Mouse (Mus musculus) hindbrain, embryonic 10.5 days (tissue): ENCODE data around the gene Pbx4. TPM values are rescaled to one million over a fixed set of nuclear protein-coding genes. Genes with fewer than 3 reads are reported as not detected.

Source experiments
- DNase-seq: peaks from one replicate; pipeline ENCODE4 v3.0.0-alpha.2; 2017; ENCODE audit warnings: low spot score
- H3K27ac ChIP-seq: fragments of 300-500 bp; sonication (generic); 2 replicates; pipeline ENCODE4 v1.5.1; 2016; ENCODE audit warnings: mild to moderate bottlenecking, moderate library complexity
- H3K27me3 ChIP-seq: fragments of 300-500 bp; sonication (generic); 2 replicates; pipeline ENCODE4 v1.6.1; 2016; ENCODE audit warnings: mild to moderate bottlenecking; ENCODE audit not compliant: poor library complexity, insufficient read depth, severe bottlenecking
- H3K36me3 ChIP-seq: fragments of 300-500 bp; sonication (generic); 2 replicates; pipeline ENCODE4 v1.6.1; 2016; ENCODE audit warnings: mild to moderate bottlenecking, moderate library complexity
- H3K4me1 ChIP-seq: fragments of 300-500 bp; sonication (generic); replicated peaks from 2 replicates; pipeline ENCODE4 v1.6.1; 2016; ENCODE audit warnings: mild to moderate bottlenecking
- H3K4me3 ChIP-seq: fragments of 300-500 bp; sonication (generic); 2 replicates; pipeline ENCODE4 v1.5.1; 2016; ENCODE audit warnings: mild to moderate bottlenecking, moderate library complexity
- H3K9me3 ChIP-seq: fragments of 300-500 bp; sonication (generic); 2 replicates; pipeline ENCODE4 v1.6.1; 2016; ENCODE audit warnings: mild to moderate bottlenecking, moderate library complexity
- WGBS: fragments of 180-500 bp; shearing (Covaris S2); methylation state at CpG from one replicate; pipeline ENCODE4 v1.1.7; 2016; 5-methylcytosine and 5-hydroxymethylcytosine counted together
- polyA plus RNA-seq: library from polyadenylated mRNA; unstranded; fragments of >200 nt; fragmentation: Nextera tagmentation; extraction: Ambion mirVana; gene quantifications from 2 replicates; pipeline ENCODE4 v1.2.1, GENCODE M21; 2016

The Pbx4 gene
- 39.8 and 49.9 TPM in 2 replicates for polyA plus RNA-seq

DNA sequence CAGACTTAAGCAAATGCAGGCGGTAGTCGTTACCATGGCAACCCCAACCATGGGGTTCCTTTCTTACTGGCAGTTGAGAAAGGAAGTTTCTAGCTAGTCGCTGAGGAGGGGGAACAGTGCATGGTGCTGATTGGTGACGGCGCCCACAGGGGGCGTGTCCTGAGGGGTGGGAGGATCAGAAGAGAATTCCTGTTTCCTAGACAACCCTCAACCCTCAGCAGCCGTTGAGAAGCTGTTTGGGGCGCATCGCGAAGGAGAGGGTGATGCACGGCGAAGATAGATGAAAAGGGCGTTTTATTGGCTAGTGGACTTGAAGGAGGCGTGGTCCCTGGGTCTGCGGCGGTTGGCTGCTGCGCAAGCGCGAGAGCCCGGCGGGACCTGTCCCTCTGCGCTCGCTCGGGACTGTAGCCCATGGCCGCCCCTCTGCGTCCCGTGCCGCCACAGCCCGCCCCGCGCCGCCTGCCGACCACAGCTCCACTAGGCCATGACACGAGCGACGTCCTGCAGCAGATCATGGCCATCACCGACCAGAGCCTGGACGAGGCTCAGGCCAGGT is at the start of gene Pbx4:
Gene Pbx4 (plus strand): TSS at position 194 of the 556 bp plus-strand sequence.
- WGBS: under 1% methylated on average over 38 of the region's 38 CpGs
- H3K4me1 ChIP-seq: peaks cover 23% of the 10 kb centered on the region
- DNase-seq: peak; percentile 97
- H3K27me3 ChIP-seq: no peaks in the 10 kb centered on the region
- peak within 1 kb of the TSS; percentile 89 for H3K27ac ChIP-seq
- peaks cover 43% of the 10 kb centered on the region for H3K36me3 ChIP-seq
- H3K4me3 ChIP-seq: peak within 1 kb of the TSS; percentile 75
- no peaks in the 10 kb centered on the region for H3K9me3 ChIP-seq

DNA sequence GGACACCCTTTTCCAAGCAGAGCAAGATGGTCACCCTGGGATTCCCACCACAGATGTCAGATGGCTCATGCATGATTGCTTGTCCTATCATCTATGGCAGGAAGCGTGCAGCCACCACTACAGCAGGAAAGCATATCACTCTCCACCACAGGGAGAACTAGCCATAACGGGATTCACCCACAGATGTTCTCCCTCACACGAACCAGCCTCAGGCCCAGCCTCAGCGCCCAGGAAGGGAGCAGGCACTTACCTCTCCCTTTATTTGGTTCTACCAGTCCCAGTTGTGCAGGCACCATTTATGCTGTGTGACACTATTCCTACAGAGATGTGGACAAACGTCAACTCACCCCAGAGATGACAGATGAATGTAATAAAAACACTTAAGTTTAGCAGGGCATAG is 43.2 kb upstream of the Pbx4 start:
- no peaks in the 10 kb centered on the region for H3K27me3 ChIP-seq
- H3K9me3 ChIP-seq: no peaks in the 10 kb centered on the region
- peaks cover 28% of the 10 kb centered on the region for H3K4me1 ChIP-seq
- H3K27ac ChIP-seq: no peak overlapping the region
- WGBS: 92% methylated on average over 5 of the region's 5 CpGs
- H3K36me3 ChIP-seq: peaks cover 16% of the 10 kb centered on the region
- no peak for DNase-seq
- H3K4me3 ChIP-seq: no peak overlapping the region

DNA sequence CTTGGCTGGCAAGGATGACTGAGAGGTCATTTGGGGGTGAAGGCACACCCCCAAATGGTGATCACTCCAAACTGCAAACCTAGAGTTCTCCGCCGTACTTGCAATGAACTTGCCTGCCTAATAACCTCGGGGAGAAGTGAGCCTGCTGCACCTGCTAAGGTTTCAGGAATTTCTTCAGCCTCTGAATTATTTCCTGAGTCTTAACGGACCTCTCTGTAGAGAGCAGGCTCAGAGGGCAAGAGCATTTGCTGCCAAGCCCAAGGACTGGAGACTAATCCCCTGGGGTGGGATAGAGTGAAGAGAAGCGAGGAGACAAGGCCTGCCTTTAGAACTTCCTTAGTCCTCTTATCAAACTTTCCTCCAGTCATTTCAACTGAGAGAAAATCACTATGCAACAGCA is 42.6 kb upstream of the Pbx4 start:
- no peaks in the 10 kb centered on the region for H3K9me3 ChIP-seq
- DNase-seq: no peak
- H3K4me1 ChIP-seq: peaks cover 28% of the 10 kb centered on the region
- H3K27me3 ChIP-seq: no peaks in the 10 kb centered on the region
- peaks cover 22% of the 10 kb centered on the region for H3K36me3 ChIP-seq
- peak overlapping the region; percentile 100 for H3K4me3 ChIP-seq
- no peak overlapping the region for H3K27ac ChIP-seq
- 76% methylated on average over 5 of the region's 5 CpGs for WGBS

DNA sequence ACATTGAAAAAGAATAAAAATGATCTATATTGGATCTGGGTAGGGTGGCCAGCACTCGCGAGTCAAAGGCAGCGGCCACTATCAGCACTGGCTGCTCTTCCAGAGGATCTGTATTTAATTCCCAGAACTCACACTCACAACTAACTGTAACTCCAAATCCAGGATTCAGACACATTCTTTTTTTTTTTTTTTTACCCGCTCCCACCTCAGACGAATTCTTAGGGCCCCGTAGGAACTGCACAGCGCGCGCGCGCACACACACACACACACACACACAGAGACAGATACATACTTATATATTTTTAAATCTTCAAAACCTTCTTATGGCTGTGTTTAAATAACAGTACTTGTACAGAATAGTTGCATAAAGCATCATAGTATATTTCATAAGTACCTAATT is 41.9 kb upstream of the Pbx4 start:
- Histone ChIP-seq H3K27me3 (no peaks in the 10 kb centered on the region), H3K9me3 (no peaks in the 10 kb centered on the region), H3K27ac (peak overlapping the region; percentile 97), H3K36me3 (peaks cover 29% of the 10 kb centered on the region), H3K4me1 (peaks cover 28% of the 10 kb centered on the region), H3K4me3 (peak overlapping the region; percentile 100)
- DNase-seq: no peak
- WGBS: 33% methylated on average over 11 of the region's 11 CpGs

DNA sequence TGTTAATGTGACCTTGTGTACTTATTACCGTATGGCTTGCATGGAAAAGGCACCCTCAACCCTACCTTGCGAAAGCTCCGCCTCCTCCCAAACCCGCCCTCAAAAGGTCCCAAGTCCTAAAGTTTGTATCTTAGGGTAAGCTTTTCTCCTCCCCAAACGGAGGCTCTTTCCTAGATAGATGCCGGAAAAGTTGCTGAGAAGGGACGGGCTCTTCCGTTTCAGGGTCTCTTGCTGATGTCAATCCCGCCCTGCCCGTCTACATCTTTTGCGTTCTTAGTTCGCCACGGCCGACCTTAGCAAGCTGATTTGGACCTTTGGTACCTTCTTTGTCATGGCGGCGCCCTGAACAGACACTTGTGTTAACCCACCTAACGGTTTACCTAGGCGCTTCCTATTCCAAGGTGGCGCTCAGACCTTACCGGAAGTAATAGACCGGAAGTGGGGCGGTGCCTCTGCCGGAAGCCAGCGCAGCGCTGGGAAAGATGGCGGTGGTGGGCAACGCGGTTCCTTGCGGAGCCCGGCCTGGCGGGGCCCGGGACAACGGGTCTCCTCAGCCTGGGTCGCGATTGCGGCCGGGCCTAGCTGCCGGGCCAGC is 41.4 kb upstream of the Pbx4 start, which contains the start of the genes Atp13a1 and Zfp866:
Gene Atp13a1 (plus strand): TSS at position 391 of the 595 bp plus-strand sequence.
Gene Zfp866 (minus strand): TSS at position 406 of the 595 bp plus-strand sequence.
- Histone ChIP-seq H3K27me3 (no peaks in the 10 kb centered on the region), H3K27ac (peak within 1 kb of the TSS; percentile 97), H3K4me1 (peaks cover 28% of the 10 kb centered on the region), H3K36me3 (peaks cover 34% of the 10 kb centered on the region), H3K4me3 (peak within 1 kb of the TSS; percentile 100), H3K9me3 (no peaks in the 10 kb centered on the region)
- peak; percentile 92 for DNase-seq
- WGBS: under 1% methylated on average over 38 of the region's 38 CpGs

DNA sequence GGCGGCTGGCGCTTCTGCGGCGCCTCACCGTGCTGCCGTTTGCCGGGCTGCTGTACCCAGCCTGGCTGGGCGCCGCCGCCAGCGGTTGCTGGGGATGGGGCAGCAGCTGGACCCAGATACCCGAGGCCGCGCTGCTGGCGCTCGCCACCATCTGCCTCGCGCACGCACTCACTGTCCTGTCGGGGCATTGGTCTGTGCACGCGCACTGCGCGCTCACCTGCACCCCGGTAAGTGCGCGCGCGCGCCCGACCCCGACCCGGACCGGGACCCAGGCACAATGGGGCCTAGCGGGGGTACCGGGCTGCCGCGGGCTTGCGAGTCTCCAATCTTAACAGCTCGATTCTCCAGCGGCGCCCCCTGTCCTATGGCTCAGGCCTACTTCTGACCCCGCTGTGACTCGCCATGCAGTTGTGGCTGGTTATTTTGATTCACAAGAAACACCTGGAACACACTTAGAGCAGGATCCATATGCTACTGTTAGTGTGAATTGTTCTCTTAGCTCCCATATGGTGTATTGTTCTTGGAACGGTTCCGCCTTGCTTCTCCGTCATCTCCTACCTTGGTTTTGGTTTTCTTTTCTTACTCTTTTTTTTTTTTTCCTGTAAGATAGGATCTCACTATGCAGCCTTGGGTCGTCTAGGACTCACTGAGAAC is 40.7 kb upstream of the Pbx4 start:
- DNase-seq: no peak
- Histone ChIP-seq H3K4me1 (peaks cover 28% of the 10 kb centered on the region), H3K4me3 (peak overlapping the region; percentile 100), H3K27me3 (no peaks in the 10 kb centered on the region), H3K36me3 (peaks cover 41% of the 10 kb centered on the region), H3K27ac (peak overlapping the region; percentile 97), H3K9me3 (no peaks in the 10 kb centered on the region)
- WGBS: under 1% methylated on average over 48 of the region's 48 CpGs

DNA sequence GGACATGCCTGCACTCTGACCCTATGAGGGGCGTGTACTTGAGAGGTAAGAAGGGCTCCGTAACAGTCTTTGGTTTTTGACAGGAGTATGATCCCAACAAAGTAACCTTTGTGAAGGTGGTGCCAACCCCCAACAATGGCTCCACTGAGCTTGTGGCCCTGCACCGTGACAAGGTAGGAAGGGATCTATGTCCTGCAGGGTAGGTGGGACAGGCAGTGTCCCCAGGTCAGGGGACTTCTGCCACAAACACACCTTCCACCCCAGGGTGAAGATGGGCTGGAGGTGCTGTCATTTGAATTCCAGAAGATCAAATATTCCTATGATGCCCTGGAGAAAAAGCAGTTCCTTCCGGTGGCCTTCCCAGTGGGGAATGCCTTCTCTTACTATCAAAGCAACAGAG is 38.6 kb upstream of the Pbx4 start:
- Histone ChIP-seq H3K36me3 (peaks cover 62% of the 10 kb centered on the region), H3K27ac (no peak overlapping the region), H3K27me3 (no peaks in the 10 kb centered on the region), H3K4me1 (peaks cover 28% of the 10 kb centered on the region), H3K9me3 (no peaks in the 10 kb centered on the region), H3K4me3 (no peak overlapping the region)
- DNase-seq: no peak
- WGBS: 90% methylated on average over 4 of the region's 4 CpGs

DNA sequence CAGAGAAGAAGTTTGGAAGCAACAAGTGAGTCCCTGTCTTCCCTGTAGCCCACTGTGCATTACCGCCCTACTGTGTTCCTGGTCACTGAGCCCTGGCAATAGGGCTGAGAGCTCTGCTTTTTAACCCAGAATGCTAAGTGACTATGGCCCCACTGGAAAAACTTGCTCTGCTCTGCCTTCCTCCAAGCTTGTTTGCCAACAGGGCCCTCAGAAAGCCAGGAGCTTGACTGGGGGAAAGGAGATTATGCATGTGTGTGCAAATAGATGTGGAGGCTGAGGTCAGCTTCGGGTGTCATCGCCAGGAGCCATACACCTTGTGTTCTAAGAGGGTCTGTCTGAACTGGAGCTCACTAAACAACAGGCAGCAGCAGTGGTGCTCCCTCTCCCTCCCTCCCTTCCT is 38.2 kb upstream of the Pbx4 start:
- Histone ChIP-seq H3K36me3 (peaks cover 66% of the 10 kb centered on the region), H3K4me3 (no peak overlapping the region), H3K27me3 (no peaks in the 10 kb centered on the region), H3K9me3 (no peaks in the 10 kb centered on the region), H3K4me1 (peaks cover 28% of the 10 kb centered on the region), H3K27ac (no peak overlapping the region)
- WGBS: 96% methylated on average over 3 of the region's 3 CpGs
- DNase-seq: no peak

DNA sequence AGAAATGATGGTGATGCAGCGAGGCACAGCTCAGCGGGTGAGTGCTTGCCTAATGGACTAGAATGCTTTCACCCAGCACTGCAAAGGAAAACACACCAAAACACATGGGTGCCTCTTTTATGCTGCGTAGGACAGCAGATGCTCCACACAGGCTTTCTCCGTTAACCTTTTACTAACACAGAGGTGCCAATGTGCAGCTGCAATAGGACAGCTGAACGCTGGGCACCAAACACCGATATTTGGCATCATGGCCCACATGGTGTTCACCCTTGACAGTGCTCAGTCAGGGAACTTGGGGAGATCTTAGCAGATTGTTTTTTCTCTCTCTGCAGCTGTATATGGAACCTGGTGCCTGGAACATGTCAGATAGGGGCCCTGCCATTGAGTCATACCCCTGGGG is 37.4 kb upstream of the Pbx4 start:
- H3K4me3 ChIP-seq: no peak overlapping the region
- 96% methylated on average over 6 of the region's 6 CpGs for WGBS
- no peak for DNase-seq
- peaks cover 74% of the 10 kb centered on the region for H3K36me3 ChIP-seq
- H3K4me1 ChIP-seq: peaks cover 26% of the 10 kb centered on the region
- no peaks in the 10 kb centered on the region for H3K9me3 ChIP-seq
- no peak overlapping the region for H3K27ac ChIP-seq
- H3K27me3 ChIP-seq: no peaks in the 10 kb centered on the region

DNA sequence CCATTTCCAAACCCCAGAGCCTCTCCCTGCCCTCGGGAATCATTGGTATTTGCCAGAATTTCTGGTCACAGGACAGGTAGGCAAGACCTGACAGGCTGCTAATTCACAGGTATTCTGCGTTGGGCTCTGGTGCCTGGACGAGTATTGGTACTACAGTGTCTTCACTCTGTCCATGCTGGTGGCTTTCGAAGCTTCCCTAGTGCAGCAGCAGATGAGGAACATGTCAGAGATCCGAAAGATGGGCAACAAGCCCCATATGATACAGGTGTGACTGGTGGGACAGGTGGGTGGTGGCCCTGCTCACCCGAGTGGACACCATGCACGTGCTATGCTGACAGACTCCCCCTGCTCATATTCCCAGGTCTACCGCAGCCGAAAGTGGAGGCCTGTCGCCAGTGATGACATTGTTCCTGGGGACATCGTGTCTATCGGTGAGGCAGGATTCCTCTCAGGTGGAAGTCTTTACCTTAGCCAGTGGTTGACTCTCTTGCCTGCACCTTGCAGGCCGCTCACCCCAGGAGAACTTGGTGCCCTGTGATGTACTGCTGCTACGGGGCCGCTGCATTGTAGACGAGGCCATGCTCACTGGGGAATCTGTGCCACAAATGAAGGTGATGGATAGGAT is 35.5 kb upstream of the Pbx4 start:
- WGBS: 94% methylated on average over 16 of the region's 16 CpGs
- Histone ChIP-seq H3K4me3 (no peak overlapping the region), H3K27me3 (no peaks in the 10 kb centered on the region), H3K4me1 (peaks cover 16% of the 10 kb centered on the region), H3K9me3 (no peaks in the 10 kb centered on the region), H3K36me3 (peaks cover 93% of the 10 kb centered on the region), H3K27ac (no peak overlapping the region)
- no peak for DNase-seq

DNA sequence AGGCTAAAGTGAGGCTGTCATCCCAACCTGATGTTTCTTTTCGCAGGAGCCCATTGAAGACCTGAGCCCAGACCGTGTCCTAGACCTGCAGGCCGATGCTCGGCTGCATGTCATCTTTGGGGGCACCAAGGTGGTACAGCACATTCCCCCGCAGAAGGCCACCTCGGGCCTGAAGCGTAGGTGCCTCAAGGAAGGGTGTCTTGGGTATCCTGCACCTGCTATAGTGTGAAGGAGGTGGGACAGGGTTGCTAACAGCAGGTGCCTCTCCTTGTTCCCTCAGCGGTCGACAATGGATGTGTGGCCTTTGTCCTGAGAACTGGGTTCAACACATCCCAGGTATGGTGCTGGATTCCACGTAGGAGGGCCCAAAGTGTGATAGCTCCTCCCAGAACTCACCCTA is 34.6 kb upstream of the Pbx4 start:
- H3K27ac ChIP-seq: no peak overlapping the region
- H3K9me3 ChIP-seq: no peaks in the 10 kb centered on the region
- DNase-seq: no peak
- no peaks in the 10 kb centered on the region for H3K27me3 ChIP-seq
- no peak overlapping the region for H3K4me3 ChIP-seq
- H3K4me1 ChIP-seq: peaks cover 7% of the 10 kb centered on the region
- H3K36me3 ChIP-seq: peaks cover 100% of the 10 kb centered on the region
- WGBS: 93% methylated on average over 10 of the region's 10 CpGs

DNA sequence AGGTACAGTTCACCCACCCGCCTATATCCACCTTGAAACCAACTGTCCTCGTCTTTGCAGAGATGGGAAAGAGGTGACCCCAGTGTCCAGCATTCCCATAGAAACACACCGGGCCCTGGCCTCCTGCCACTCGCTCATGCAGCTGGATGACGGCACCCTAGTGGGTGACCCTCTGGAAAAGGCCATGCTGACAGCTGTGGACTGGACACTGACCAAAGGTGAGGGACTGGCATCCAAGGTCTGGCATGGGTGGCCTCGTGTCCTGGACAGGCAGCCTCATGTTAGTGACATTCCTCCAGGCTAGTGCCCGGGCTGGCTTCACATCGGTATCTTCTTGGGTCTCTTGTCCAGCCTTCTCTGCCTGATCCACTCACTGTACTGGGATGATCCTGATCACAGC is 33.0 kb upstream of the Pbx4 start:
- H3K36me3 ChIP-seq: peaks cover 100% of the 10 kb centered on the region
- H3K9me3 ChIP-seq: no peaks in the 10 kb centered on the region
- no peak overlapping the region for H3K27ac ChIP-seq
- H3K4me1 ChIP-seq: no peaks in the 10 kb centered on the region
- H3K27me3 ChIP-seq: no peaks in the 10 kb centered on the region
- no peak for DNase-seq
- WGBS: 90% methylated on average over 8 of the region's 8 CpGs
- H3K4me3 ChIP-seq: no peak overlapping the region

DNA sequence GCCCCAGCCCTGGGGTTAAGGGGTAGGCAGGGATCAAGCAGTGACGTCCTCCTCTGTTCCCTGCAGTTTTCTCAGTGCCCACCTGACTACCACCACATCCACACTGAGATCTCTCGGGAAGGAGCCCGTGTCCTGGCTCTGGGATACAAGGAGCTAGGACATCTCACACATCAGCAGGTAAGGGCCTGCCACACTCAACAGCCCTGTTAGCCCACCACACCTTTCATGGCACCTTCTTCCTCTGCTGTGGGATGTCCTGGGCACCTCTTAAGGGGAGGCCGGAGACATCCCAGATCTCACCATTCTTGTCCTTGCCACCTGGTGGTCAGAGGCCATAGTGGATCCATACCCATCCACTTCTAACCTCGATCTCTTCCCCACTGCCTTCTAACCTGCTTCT is 32.3 kb upstream of the Pbx4 start:
- WGBS: 91% methylated on average over 5 of the region's 5 CpGs
- Histone ChIP-seq H3K36me3 (peaks cover 99% of the 10 kb centered on the region), H3K27me3 (no peaks in the 10 kb centered on the region)

More for the DNA sequence above, 32.3 kb upstream of the Pbx4 start:
- Histone ChIP-seq H3K4me3 (no peak overlapping the region), H3K27ac (no peak overlapping the region), H3K9me3 (no peaks in the 10 kb centered on the region), H3K4me1 (no peaks in the 10 kb centered on the region)
- no peak for DNase-seq
